Mouse (Mus musculus): Measurements from ENCODE around the gene Rreb1. TPM values are rescaled to one million over a fixed set of nuclear protein-coding genes. Genes with fewer than 3 reads are reported as not detected.

The Rreb1 gene
- total RNA-seq, 4 experiments from 2014 or later, result 21.4 to 34.5 (median 25.8) TPM

- no peak for DNase-seq (ENCODE audit: low spot score in 2 of 2)
Measured at GRCm38 (mm10) chr13:37873125-37873891, 95.1 kb downstream of the Rreb1 start.

GRCm38 (mm10) chr13:37875919-37876318 lies 97.7 kb downstream of the Rreb1 start:
- no peak for DNase-seq (ENCODE audit: low spot score in 2 of 2)

DNA sequence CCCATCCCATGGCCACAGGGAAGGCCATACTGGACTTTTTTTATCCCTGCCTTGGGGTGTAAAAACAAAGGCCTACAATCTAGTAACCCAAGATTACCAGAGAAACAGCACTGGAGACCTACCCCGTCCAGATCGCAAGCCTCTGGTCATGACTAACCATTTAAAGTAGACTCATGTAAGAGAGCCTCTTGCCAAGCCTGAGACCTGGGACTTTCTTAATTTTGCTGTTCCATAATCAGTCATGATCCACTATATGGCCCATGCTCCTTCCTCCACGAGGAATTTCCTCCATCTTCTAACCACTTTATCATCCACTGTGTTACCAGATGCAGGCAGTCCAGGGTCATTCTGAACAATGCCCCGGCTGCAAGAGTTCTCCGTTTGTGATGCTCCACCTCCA lies 98.2 kb downstream of the Rreb1 start:
- no peak for DNase-seq (ENCODE audit: low spot score in 2 of 2)

DNA sequence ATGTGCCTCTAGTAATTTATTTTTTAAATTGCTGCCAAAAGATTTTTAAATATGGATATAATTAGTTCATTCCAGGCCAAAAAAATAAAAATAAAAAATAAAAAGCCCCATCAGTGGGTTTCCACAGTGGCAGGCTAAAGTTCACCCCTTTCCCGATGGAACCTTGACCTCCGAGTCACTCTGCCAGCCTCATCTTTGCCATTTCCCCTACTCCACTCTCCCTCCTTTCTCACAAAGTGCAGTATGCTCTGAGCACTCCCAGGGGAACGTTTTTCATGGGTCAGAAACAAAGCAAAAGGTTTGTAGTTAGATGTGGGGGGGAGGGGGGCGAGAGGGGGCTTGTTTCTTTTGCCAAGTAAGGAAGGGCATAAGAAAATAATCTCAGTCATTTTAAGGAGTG lies 98.6 kb downstream of the Rreb1 start:
- DNase-seq (ENCODE audit: low spot score in 2 of 2), result no peak

- DNase-seq (ENCODE audit: low spot score in 2 of 2), result no peak
Measured at GRCm38 (mm10) chr13:37877241-37877640, 99.0 kb downstream of the Rreb1 start.

DNA sequence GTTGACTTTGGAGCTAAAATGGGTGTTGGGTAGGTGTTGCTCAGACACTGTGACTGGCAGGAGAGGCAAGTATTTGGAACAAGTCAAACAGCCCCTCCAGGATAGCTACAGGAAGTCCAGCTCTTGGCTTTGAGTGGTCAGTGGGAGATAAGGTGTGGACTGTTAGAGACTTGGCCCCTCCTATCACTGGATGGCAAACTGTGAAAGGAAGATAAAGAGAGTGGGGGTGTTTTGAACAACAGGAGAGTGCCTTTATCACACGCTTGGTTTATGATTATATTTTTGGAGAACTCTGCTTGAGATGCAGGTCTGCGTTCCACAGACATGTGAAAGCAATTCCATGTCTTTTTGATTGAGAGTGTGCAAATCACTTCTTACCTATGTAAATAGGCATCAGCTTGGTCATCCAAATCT lies 100.7 kb downstream of the Rreb1 start:
- DNase-seq (ENCODE audit: low spot score in 2 of 2), result no peak

GRCm38 (mm10) chr13:37879556-37879955 lies 101.4 kb downstream of the Rreb1 start:
- no peak for DNase-seq (ENCODE audit: low spot score in 2 of 2)

- DNase-seq (ENCODE audit: low spot score in 2 of 2), result no peak
Measured at GRCm38 (mm10) chr13:37880035-37880434, 101.8 kb downstream of the Rreb1 start.

DNA sequence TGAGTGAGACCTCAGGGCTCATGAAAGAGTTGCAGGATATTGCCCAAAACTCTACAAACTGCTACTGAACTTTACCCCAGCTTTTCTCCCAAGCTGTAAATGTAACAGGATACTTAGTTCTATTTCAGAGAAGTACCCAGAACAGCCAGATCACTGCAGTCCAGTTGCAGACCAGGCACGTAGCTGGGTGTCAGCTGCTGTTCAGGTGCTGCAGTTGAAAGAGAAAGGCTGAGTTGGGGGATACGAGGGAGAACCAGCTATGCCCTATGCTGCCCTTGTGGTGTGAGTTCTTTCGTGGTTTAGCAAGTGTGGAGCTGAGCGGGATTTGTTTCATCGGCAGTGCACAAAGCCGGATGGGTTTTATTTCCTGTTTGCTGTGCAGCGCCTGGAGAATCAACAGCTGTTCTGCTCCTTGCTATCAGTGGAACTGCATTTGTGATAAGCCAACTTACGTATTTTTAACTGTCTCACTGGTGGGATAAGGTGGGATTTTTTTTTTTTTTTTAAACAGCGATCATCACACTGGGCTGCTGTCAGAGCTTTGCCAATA lies 102.5 kb downstream of the Rreb1 start:
- no peak for DNase-seq (ENCODE audit: low spot score in 2 of 2)

DNA sequence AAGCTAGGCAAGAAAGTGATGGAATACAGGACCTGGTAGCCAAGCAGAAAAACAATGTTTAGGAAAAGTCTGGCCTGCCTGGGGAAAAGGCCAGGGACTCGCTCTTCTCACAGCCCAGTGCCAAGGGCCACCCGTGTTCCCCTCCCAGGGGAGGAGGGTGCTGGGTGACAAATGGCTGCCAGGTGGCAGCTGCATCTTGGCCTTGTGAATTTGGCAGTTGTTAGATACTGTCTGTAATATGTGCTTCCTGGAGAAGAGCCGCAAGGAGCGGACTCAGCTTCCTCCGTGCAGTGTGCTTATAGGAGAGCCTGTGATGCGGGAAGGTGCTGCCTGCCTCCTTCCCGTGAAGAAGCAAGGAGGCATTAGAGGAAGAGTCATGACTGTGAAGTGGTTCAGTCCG lies 104.3 kb downstream of the Rreb1 start:
- peak; percentile 70 to 81 for DNase-seq (ENCODE audit: low spot score in 2 of 2)

- DNase-seq (ENCODE audit: low spot score in 2 of 2), result no peak
Measured at GRCm38 (mm10) chr13:37883008-37883407, 104.8 kb downstream of the Rreb1 start.

DNA sequence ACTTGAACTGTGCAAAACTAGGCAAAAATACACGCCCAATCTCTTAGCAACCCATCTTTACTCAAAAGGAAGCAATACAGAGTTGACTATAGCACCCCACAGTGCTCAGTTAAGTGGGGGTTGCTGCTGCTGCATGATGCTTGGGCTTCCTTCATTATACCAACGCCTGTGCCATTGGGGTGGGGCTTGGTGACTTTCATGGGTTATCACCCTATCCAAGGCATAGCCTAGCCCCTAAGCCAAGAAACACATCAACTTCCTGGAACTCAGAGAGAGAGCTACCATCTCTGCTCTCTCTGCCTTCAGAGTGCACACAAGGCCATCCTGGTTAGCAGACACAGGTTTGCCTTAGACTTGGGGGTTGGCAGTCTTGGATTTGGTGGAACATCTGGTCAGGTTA lies 107.2 kb downstream of the Rreb1 start:
- no peak for DNase-seq (ENCODE audit: low spot score in 2 of 2)

DNA sequence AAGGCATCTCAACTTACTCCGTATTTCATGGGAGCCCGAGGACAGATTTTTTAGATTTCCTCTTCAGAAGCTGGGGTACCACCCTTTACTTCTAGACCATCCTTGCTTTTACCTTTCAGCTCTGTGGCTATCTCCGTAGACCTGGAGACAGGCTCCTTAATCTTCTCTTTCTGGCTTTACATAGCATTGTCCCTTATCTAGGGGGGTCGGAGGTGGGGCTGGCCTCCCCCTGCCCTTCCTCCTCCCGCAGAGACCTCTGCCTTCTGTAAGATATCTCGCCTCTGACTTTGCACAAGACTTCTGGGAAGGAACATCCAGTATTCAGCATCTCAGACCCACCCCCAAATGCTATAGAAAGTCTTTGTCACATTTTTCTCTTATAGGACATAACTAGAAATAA lies 107.8 kb downstream of the Rreb1 start:
- no peak for DNase-seq (ENCODE audit: low spot score in 2 of 2)

GRCm38 (mm10) chr13:37894756-37895155 lies 116.6 kb downstream of the Rreb1 start:
- DNase-seq (ENCODE audit: low spot score in 2 of 2), result no peak

GRCm38 (mm10) chr13:37895564-37896254 lies 117.5 kb downstream of the Rreb1 start:
- DNase-seq (ENCODE audit: low spot score in 2 of 2), result no peak

DNA sequence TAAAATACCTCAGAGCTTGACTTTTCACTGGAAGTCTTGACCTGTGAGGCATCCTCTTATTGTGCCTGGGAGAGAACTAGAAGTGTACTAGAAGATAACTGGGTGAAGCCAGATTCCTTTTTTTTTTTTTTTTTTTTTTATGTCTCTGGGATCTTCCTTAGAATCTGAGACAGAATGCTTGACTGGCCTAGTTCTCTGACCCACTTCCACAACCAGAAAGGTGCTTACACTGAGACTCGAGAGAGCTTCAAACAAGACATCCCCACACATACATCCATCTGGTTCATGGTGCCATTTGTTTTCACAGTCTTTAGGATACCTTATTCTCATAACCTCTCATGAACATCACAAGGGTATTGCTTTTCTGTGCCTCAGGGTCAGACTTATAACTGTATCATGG lies 118.2 kb downstream of the Rreb1 start:
- DNase-seq (ENCODE audit: low spot score in 2 of 2), result no peak

DNA sequence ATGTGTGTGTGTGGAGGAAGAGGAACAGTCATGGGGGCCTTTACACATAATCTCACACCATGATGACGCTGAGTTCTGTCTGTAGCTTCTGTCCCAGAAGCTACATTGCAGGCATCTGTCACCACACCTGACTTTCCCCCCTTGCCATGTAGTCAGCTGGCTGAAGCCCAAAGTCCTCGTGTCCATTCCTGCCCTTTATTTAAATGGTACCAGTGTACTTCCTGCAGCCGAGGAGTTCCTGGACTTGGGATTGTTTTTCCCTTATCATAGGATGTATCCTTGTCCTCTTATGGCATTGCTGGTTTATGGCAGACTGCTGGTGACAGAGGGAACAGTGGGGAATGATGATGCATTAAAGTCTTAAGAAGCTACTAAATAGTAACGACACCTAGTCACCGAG lies 120.6 kb downstream of the Rreb1 start:
- no peak for DNase-seq (ENCODE audit: low spot score in 2 of 2)

DNA sequence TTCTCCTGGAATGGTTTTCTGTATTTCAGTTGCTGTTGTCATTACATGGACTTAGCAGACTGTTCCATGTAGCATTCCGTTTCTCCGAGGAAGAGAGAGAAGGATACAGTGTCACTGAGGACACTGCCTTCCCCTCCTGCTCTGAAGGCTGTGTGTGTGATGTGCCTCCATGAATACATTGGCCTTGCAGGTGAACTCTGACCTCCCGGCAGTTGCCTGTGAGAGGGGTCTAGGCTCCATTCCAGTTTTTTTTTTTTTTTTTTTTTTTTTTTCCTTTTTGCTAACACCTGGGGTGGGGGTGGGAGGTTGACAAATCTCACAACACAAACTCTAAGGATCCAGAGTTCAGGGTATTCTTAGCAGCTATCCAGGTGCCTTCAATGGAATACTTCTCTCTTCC lies 124.8 kb downstream of the Rreb1 start:
- no peak for DNase-seq (ENCODE audit: low spot score in 2 of 2)

DNA sequence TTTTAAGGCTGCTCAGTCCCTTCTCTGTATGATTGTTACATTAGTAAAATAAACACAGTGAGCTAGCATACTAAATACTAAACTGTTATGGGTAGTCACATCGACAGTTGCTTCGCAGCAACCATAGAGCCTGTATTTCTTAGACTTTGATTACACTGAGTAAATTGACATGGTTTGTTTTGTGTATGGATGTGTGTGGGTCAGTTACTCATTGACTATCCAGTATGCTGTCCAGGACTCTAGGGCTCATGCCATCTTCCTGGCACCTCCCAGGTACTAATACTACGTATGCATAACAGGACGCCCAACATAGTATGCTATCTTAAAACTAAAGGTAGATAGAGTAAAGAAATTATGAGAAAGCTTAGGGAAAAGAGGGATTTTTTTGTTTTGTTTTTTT lies 125.3 kb downstream of the Rreb1 start:
- no peak for DNase-seq (ENCODE audit: low spot score in 2 of 2)

GRCm38 (mm10) chr13:37904436-37904835 lies 126.2 kb downstream of the Rreb1 start:
- no peak for DNase-seq (ENCODE audit: low spot score in 2 of 2)

- no peak for DNase-seq (ENCODE audit: low spot score in 2 of 2)
Measured at GRCm38 (mm10) chr13:37908061-37908460, 129.9 kb downstream of the Rreb1 start.

DNA sequence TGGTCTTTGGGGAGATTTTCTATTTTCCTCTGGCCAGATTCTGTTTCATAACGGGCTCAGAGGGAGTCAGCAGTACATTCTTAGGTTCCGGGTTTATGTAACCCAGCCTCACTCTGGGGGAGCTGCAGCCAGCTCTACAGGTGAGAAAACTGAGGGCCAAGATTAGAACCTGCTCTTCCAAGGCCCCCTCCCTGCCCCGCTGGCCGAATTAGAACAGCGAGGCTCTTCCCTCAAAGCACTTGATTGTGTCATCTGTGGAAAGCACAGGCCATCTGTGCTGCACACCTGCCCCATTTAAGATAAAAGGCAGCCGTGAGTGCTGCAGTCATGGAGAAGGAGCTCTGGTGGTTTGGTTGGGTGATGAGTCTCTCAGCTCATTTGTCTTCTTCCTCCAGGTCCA lies 130.3 kb downstream of the Rreb1 start:
- DNase-seq (ENCODE audit: low spot score in 2 of 2), result no peak

GRCm38 (mm10) chr13:37909225-37909624 lies 131.0 kb downstream of the Rreb1 start:
- no peak for DNase-seq (ENCODE audit: low spot score in 2 of 2)
